Mouse (Mus musculus): ENCODE measurements around the gene Zfp655.

GRCm38 (mm10) chr5:145207954-145208353 lies 23.6 kb upstream of the Zfp655 start:
- no peak for TF ChIP-seq POLR2AphosphoS2 (IDR thresholded peaks at IDR 0.05; ENCODE audit: low read depth, low read length)
- TF ChIP-seq MAFK (IDR thresholded peaks at IDR 0.05; ENCODE audit: insufficient replicate concordance, low read length) = no peak
- TF ChIP-seq MXI1 (IDR thresholded peaks at IDR 0.05; ENCODE audit: low read depth, low read length) = no peak
- no peak for TF ChIP-seq MYC (IDR thresholded peaks at IDR 0.05; ENCODE audit: low read depth, low read length)
- TF ChIP-seq EP300 (IDR thresholded peaks at IDR 0.05; ENCODE audit: low read length) = no peak
- no peak for TF ChIP-seq CTCF (conservative IDR thresholded peaks at IDR 0.05 in 1 of 2, IDR thresholded peaks at IDR 0.05 in 1 of 2; ENCODE audit: low read depth in 2 of 2, low read length in 2 of 2)
